In the genomic region with DNA sequence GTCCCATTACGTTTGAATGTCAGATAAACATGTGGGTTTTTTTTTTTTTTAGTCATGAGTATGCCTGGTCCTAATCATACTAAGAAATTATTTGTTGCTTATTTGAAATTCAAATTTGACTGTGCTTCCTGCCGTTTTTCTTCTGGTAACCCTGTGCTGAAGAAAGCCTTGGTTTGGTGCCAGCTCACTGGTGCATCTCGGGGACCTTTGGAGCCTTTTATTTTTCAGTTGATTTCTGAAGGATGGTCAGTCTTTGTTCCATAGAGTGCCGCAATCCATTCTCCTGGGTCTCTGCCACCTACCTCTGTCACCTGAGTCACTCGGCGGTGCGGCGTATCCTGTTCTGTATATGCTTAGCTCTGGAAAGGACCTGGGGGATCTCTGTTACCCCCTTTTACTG, we compare ENCODE assay signal across 20 mouse cellular contexts.
A peak's percentile ranks its signal among the peaks of the same experiment; 100 is the strongest.
DNase-seq lines count a peak whose midpoint lies in the region; ATAC-seq lines count a peak whose summit lies in the region.
"Had no signal": no experiment of that assay in that cellular context is flagged by ENCODE, and none has a peak within 500 bp of the region (broad histone marks: within the 10 kb centered on the region; RNA-seq: fewer than 3 reads in every experiment).

No protein-coding gene starts in this region.

- H3K27me3 ChIP-seq in neural tube, embryonic 13.5 days: no peaks in the 10 kb centered on the region
- no peaks in the 10 kb centered on the region for H3K27me3 ChIP-seq in kidney, embryonic 16.5 days (ENCODE audit: insufficient read depth, low read length)
- H3K27me3 ChIP-seq: heart, embryonic 15.5 days; hindbrain, embryonic 15.5 days; neural tube, embryonic 12.5 days; stomach, embryonic 15.5 days had no signal

- no peaks in the 10 kb centered on the region for H3K36me3 ChIP-seq in neural tube, embryonic 13.5 days
- no peaks in the 10 kb centered on the region for H3K36me3 ChIP-seq in kidney, embryonic 16.5 days (ENCODE audit: insufficient read depth, low read length)
- H3K36me3 ChIP-seq: heart, embryonic 15.5 days; hindbrain, embryonic 15.5 days; limb, embryonic 12.5 days; neural tube, embryonic 12.5 days; stomach, embryonic 15.5 days had no signal

- WGBS in neural tube, embryonic 13.5 days: 67% methylated on average over 8 of the region's 8 CpGs
- 59% methylated on average over 8 of the region's 8 CpGs for WGBS in kidney, embryonic 16.5 days

- H3K4me2 ChIP-seq in neural tube, embryonic 13.5 days: no peak overlapping the region
- H3K4me2 ChIP-seq in kidney, embryonic 16.5 days (replicated peaks; ENCODE audit: low read depth, low read length): peak overlapping the region; percentile 5; the same call in 1 of the 2 replicates
- H3K4me2 ChIP-seq: heart, embryonic 15.5 days; hindbrain, embryonic 15.5 days; limb, embryonic 12.5 days; neural tube, embryonic 12.5 days; stomach, embryonic 15.5 days had no signal

- no peak for ATAC-seq in neural tube, embryonic 13.5 days (ENCODE audit: low read depth)
- ATAC-seq in kidney, embryonic 16.5 days (ENCODE audit: low FRiP score, low TSS enrichment): no peak

- H3K4me1 ChIP-seq in neural tube, embryonic 13.5 days (replicated peaks): peaks cover 34% of the 10 kb centered on the region
- H3K4me1 ChIP-seq in kidney, embryonic 16.5 days (ENCODE audit: insufficient read depth, low read length): no peaks in the 10 kb centered on the region
- H3K4me1 ChIP-seq: heart, embryonic 15.5 days; stomach, embryonic 15.5 days had no signal

- H3K27ac ChIP-seq in neural tube, embryonic 13.5 days (replicated peaks): peak overlapping the region; percentile 68
- peak overlapping the region; percentile 27; the same call in 1 of the 2 replicates for H3K27ac ChIP-seq in kidney, embryonic 16.5 days (ENCODE audit: low read length)
- H3K27ac ChIP-seq: heart, embryonic 15.5 days; hindbrain, embryonic 15.5 days; layer of hippocampus, adult 2 months; left cerebral cortex, adult 2 months; limb, embryonic 12.5 days; liver, embryonic 14.5 days; neural tube, embryonic 12.5 days; stomach, embryonic 15.5 days had no signal

- DNase-seq in cerebellum, postnatal 10 days: peak; percentile 39 to 58
- no peak for DNase-seq in cerebellum, postnatal 36 days
- no peak for DNase-seq in neural tube, embryonic 10.5 days (ENCODE audit: extremely low spot score, low spot score)
- no peak for DNase-seq in thymus, postnatal 14 days
- DNase-seq in urinary bladder, postnatal 10 days (ENCODE audit: low spot score): no peak
- no peak for DNase-seq in spleen, postnatal 10 days (ENCODE audit: low spot score in 2 of 2)
- DNase-seq: adrenal gland, postnatal 10 days; cerebellum, adult 9-10 months; lung, postnatal 10 days; retina, postnatal 1 day had no signal

- H3K9ac ChIP-seq in neural tube, embryonic 13.5 days: no peak overlapping the region
- H3K9ac ChIP-seq in kidney, embryonic 16.5 days (replicated peaks; ENCODE audit: low read length): no peak overlapping the region
- H3K9ac ChIP-seq: heart, embryonic 15.5 days; hindbrain, embryonic 15.5 days; limb, embryonic 12.5 days; liver, embryonic 14.5 days; neural tube, embryonic 12.5 days; stomach, embryonic 15.5 days had no signal

- H3K9me3 ChIP-seq in neural tube, embryonic 13.5 days: no peaks in the 10 kb centered on the region
- H3K9me3 ChIP-seq in kidney, embryonic 16.5 days (ENCODE audit: low read length): no peaks in the 10 kb centered on the region
- H3K9me3 ChIP-seq: heart, embryonic 15.5 days; hindbrain, embryonic 15.5 days; limb, embryonic 12.5 days; neural tube, embryonic 12.5 days; stomach, embryonic 15.5 days had no signal

- H3K4me3 ChIP-seq in neural tube, embryonic 13.5 days: no peak overlapping the region
- no peak overlapping the region for H3K4me3 ChIP-seq in kidney, embryonic 16.5 days (ENCODE audit: low read length)
- H3K4me3 ChIP-seq: heart, embryonic 15.5 days; hindbrain, embryonic 15.5 days; layer of hippocampus, adult 2 months; left cerebral cortex, adult 2 months; limb, embryonic 12.5 days; neural tube, embryonic 12.5 days; stomach, embryonic 15.5 days had no signal

Comparison
In these comparisons a context has a peak if more than half of its experiments do, and no peak if none do; other contexts are left out.
1. DNase-seq: peak in cerebellum, postnatal 10 days (2 of 2); none in cerebellum, postnatal 36 days (0 of 2), neural tube, embryonic 10.5 days (single experiment), thymus, postnatal 14 days (single experiment), urinary bladder, postnatal 10 days (single experiment) and spleen, postnatal 10 days (0 of 2).